Mouse (Mus musculus): ENCODE results near the gene Egln1. TPM values are rescaled to one million over a fixed set of nuclear protein-coding genes. Genes with fewer than 3 reads are reported as not detected.

Egln1 gene
- 33.9 TPM for total RNA-seq (2023)

GRCm38 (mm10) chr8:124949209-124950068 lies at the start of gene Egln1:
Gene Egln1, minus strand, starts transcription at chr8:124949324.

GRCm38 (mm10) chr8:124897386-124898250 lies 51.5 kb downstream of the Egln1 start, which contains the start of the genes Exoc8 and Sprtn:
Gene Exoc8, minus strand, starts transcription at chr8:124897705.
Gene Sprtn, plus strand, starts transcription at chr8:124897886.

GRCm38 (mm10) chr8:124862321-124863162 lies 86.6 kb downstream of the Egln1 start, which contains the start of the genes Gnpat and 2810004N23Rik:
Gene Gnpat, plus strand, starts transcription at chr8:124863033.
Gene 2810004N23Rik, minus strand, starts transcription at chr8:124863120.

Other genes starting within 250 kb of the Egln1 start
- gene Ttc13, start 227.3 kb downstream of the Egln1 start, total RNA-seq (2023), result 145 TPM
- gene Arv1, start 227.2 kb downstream of the Egln1 start, total RNA-seq (2023), result 33.8 TPM
- gene Fam89a, start 197.5 kb downstream of the Egln1 start, total RNA-seq (2023), result not detected
- gene Trim67, start 156.2 kb downstream of the Egln1 start, total RNA-seq (2023), result not detected
- 58.9 TPM for gene Gnpat, start 86.3 kb downstream of the Egln1 start, total RNA-seq (2023)
- gene 2810004N23Rik, start 86.2 kb downstream of the Egln1 start, total RNA-seq (2023), result 27.8 TPM
- 8.2 TPM for gene Exoc8, start 51.6 kb downstream of the Egln1 start, total RNA-seq (2023)
- 32.7 TPM for gene Sprtn, start 51.4 kb downstream of the Egln1 start, total RNA-seq (2023)
- gene Tsnax, start 63.7 kb upstream of the Egln1 start, total RNA-seq (2023), result 45.2 TPM
- gene Disc1, start 104.9 kb upstream of the Egln1 start, total RNA-seq (2023), result 2.6 TPM

Measured in CD4-positive naive resting alpha-beta T cell, adult 76 days (primary cell).